Mouse (Mus musculus): ENCODE data around the gene Homer1. TPM values are rescaled to one million over a fixed set of nuclear protein-coding genes. Genes with fewer than 3 reads are reported as not detected.

Gene Homer1
- polyA plus RNA-seq, 1 experiment from 2014 or later = 5.9 TPM

GRCm38 (mm10) chr13:93306545-93306944 lies 7.1 kb downstream of the Homer1 start:
- Histone ChIP-seq H3K36me3 (no peaks in the 10 kb centered on the region), H3K9me3 (no peaks in the 10 kb centered on the region), H3K4me1 (peaks cover 37% of the 10 kb centered on the region), H3K4me2 (replicated peaks) (peak overlapping the region; percentile 75), H3K27ac (no peak overlapping the region), H3K27me3 (no peaks in the 10 kb centered on the region), H3K9ac (no peak overlapping the region), H3K4me3 (peak overlapping the region; percentile 82; the same call in 1 of the 2 replicates)
- no peak for ATAC-seq (ENCODE audit: low FRiP score, low read depth)
- 56% methylated on average over 3 of the region's 3 CpGs for WGBS

GRCm38 (mm10) chr13:93307700-93308099 lies 8.3 kb downstream of the Homer1 start:
- ATAC-seq (ENCODE audit: low FRiP score, low read depth) = no peak
- H3K4me3 ChIP-seq = peak overlapping the region; percentile 15
- no peak overlapping the region for H3K27ac ChIP-seq
- peaks cover 35% of the 10 kb centered on the region for H3K4me1 ChIP-seq
- 4% methylated on average over 7 of the region's 7 CpGs for WGBS
- peak overlapping the region; percentile 49 for H3K4me2 ChIP-seq (replicated peaks)
- H3K36me3 ChIP-seq = no peaks in the 10 kb centered on the region
- no peaks in the 10 kb centered on the region for H3K27me3 ChIP-seq
- no peaks in the 10 kb centered on the region for H3K9me3 ChIP-seq
- H3K9ac ChIP-seq = no peak overlapping the region

GRCm38 (mm10) chr13:93309295-93309694 lies 9.9 kb downstream of the Homer1 start:
- no peaks in the 10 kb centered on the region for H3K36me3 ChIP-seq
- H3K9ac ChIP-seq = no peak overlapping the region
- no peaks in the 10 kb centered on the region for H3K9me3 ChIP-seq
- no peak for ATAC-seq (ENCODE audit: low FRiP score, low read depth)
- no peak overlapping the region for H3K4me2 ChIP-seq (replicated peaks)
- H3K27ac ChIP-seq = no peak overlapping the region
- H3K4me1 ChIP-seq = peaks cover 33% of the 10 kb centered on the region
- H3K27me3 ChIP-seq = no peaks in the 10 kb centered on the region
- H3K4me3 ChIP-seq = no peak overlapping the region
- WGBS = 45% methylated on average over 1 of the region's 1 CpGs

- no peak for ATAC-seq (ENCODE audit: low FRiP score, low read depth)
- Histone ChIP-seq H3K4me2 (replicated peaks) (no peak overlapping the region), H3K27ac (no peak overlapping the region), H3K27me3 (no peaks in the 10 kb centered on the region), H3K9me3 (no peaks in the 10 kb centered on the region), H3K4me1 (peaks cover 15% of the 10 kb centered on the region), H3K36me3 (no peaks in the 10 kb centered on the region), H3K4me3 (no peak overlapping the region), H3K9ac (no peak overlapping the region)
Observed at GRCm38 (mm10) chr13:93312518-93312917, 13.1 kb downstream of the Homer1 start.

GRCm38 (mm10) chr13:93314322-93314721 lies 14.9 kb downstream of the Homer1 start:
- Histone ChIP-seq H3K4me3 (no peak overlapping the region), H3K4me1 (peaks cover 3% of the 10 kb centered on the region; the same call in 1 of the 2 replicates), H3K27ac (no peak overlapping the region), H3K9ac (no peak overlapping the region), H3K9me3 (no peaks in the 10 kb centered on the region), H3K36me3 (no peaks in the 10 kb centered on the region), H3K4me2 (replicated peaks) (no peak overlapping the region), H3K27me3 (no peaks in the 10 kb centered on the region)
- no peak for ATAC-seq (ENCODE audit: low FRiP score, low read depth)
- 88% methylated on average over 4 of the region's 4 CpGs for WGBS

GRCm38 (mm10) chr13:93320089-93320488 lies 20.7 kb downstream of the Homer1 start:
- no peaks in the 10 kb centered on the region for H3K9me3 ChIP-seq
- H3K4me2 ChIP-seq (replicated peaks) = no peak overlapping the region
- H3K4me3 ChIP-seq = no peak overlapping the region
- no peak for ATAC-seq (ENCODE audit: low FRiP score, low read depth)
- no peaks in the 10 kb centered on the region for H3K36me3 ChIP-seq
- WGBS = 92% methylated on average over 5 of the region's 5 CpGs
- H3K27ac ChIP-seq = no peak overlapping the region
- no peak overlapping the region for H3K9ac ChIP-seq
- H3K4me1 ChIP-seq = no peaks in the 10 kb centered on the region
- H3K27me3 ChIP-seq = no peaks in the 10 kb centered on the region

- 69% methylated on average over 3 of the region's 3 CpGs for WGBS
- Histone ChIP-seq H3K4me1 (no peaks in the 10 kb centered on the region), H3K4me2 (replicated peaks) (no peak overlapping the region), H3K36me3 (no peaks in the 10 kb centered on the region), H3K4me3 (no peak overlapping the region), H3K9ac (no peak overlapping the region), H3K27ac (no peak overlapping the region), H3K9me3 (no peaks in the 10 kb centered on the region), H3K27me3 (no peaks in the 10 kb centered on the region)
- no peak for ATAC-seq (ENCODE audit: low FRiP score, low read depth)
Observed at GRCm38 (mm10) chr13:93326326-93326725, 26.9 kb downstream of the Homer1 start.

GRCm38 (mm10) chr13:93331721-93332120 lies 32.3 kb downstream of the Homer1 start:
- no peak overlapping the region for H3K27ac ChIP-seq
- H3K9me3 ChIP-seq = no peaks in the 10 kb centered on the region
- H3K36me3 ChIP-seq = no peaks in the 10 kb centered on the region
- no peak overlapping the region for H3K9ac ChIP-seq
- H3K27me3 ChIP-seq = no peaks in the 10 kb centered on the region
- no peak overlapping the region for H3K4me2 ChIP-seq (replicated peaks)
- ATAC-seq (ENCODE audit: low FRiP score, low read depth) = no peak
- H3K4me3 ChIP-seq = no peak overlapping the region
- 90% methylated on average over 2 of the region's 2 CpGs for WGBS
- no peaks in the 10 kb centered on the region for H3K4me1 ChIP-seq

- H3K27ac ChIP-seq = no peak overlapping the region
- H3K9ac ChIP-seq = no peak overlapping the region
- H3K27me3 ChIP-seq = no peaks in the 10 kb centered on the region
- no peak overlapping the region for H3K4me3 ChIP-seq
- ATAC-seq (ENCODE audit: low FRiP score, low read depth) = no peak
- 88% methylated on average over 13 of the region's 13 CpGs for WGBS
- H3K9me3 ChIP-seq = no peaks in the 10 kb centered on the region
- H3K4me2 ChIP-seq (replicated peaks) = no peak overlapping the region
- H3K36me3 ChIP-seq = no peaks in the 10 kb centered on the region
- no peaks in the 10 kb centered on the region for H3K4me1 ChIP-seq
Observed at GRCm38 (mm10) chr13:93332491-93332890, 33.1 kb downstream of the Homer1 start.

- no peaks in the 10 kb centered on the region for H3K36me3 ChIP-seq
- ATAC-seq (ENCODE audit: low FRiP score, low read depth) = no peak
- H3K4me3 ChIP-seq = no peak overlapping the region
- no peak overlapping the region for H3K27ac ChIP-seq
- peaks cover 9% of the 10 kb centered on the region for H3K4me1 ChIP-seq
- 65% methylated on average over 3 of the region's 3 CpGs for WGBS
- H3K27me3 ChIP-seq = no peaks in the 10 kb centered on the region
- H3K4me2 ChIP-seq (replicated peaks) = no peak overlapping the region
- H3K9me3 ChIP-seq = no peaks in the 10 kb centered on the region
- no peak overlapping the region for H3K9ac ChIP-seq
Observed at GRCm38 (mm10) chr13:93335337-93335736, 35.9 kb downstream of the Homer1 start.

- peaks cover 6% of the 10 kb centered on the region; the same call in 1 of the 2 replicates for H3K36me3 ChIP-seq
- no peaks in the 10 kb centered on the region for H3K9me3 ChIP-seq
- no peak overlapping the region for H3K9ac ChIP-seq
- H3K27me3 ChIP-seq = no peaks in the 10 kb centered on the region
- no peak overlapping the region for H3K4me3 ChIP-seq
- 0 out of 2 replicates have a peak, but pooled peaks have one; percentile 59 for ATAC-seq (ENCODE audit: low FRiP score, low read depth)
- no peak overlapping the region for H3K4me2 ChIP-seq (replicated peaks)
- 15% methylated on average over 5 of the region's 5 CpGs for WGBS
- no peak overlapping the region for H3K27ac ChIP-seq
- H3K4me1 ChIP-seq = peaks cover 9% of the 10 kb centered on the region
Observed at GRCm38 (mm10) chr13:93338394-93338793, 39.0 kb downstream of the Homer1 start.

GRCm38 (mm10) chr13:93340555-93341278 lies 41.3 kb downstream of the Homer1 start:
- peaks cover 9% of the 10 kb centered on the region for H3K4me1 ChIP-seq
- no peaks in the 10 kb centered on the region for H3K9me3 ChIP-seq
- no peak overlapping the region for H3K27ac ChIP-seq
- H3K36me3 ChIP-seq = peaks cover 6% of the 10 kb centered on the region; the same call in 1 of the 2 replicates
- H3K9ac ChIP-seq = no peak overlapping the region
- no peak overlapping the region for H3K4me3 ChIP-seq
- WGBS = 80% methylated on average over 3 of the region's 3 CpGs
- H3K4me2 ChIP-seq (replicated peaks) = no peak overlapping the region
- no peaks in the 10 kb centered on the region for H3K27me3 ChIP-seq
- ATAC-seq (ENCODE audit: low FRiP score, low read depth) = no peak

- no peak overlapping the region for H3K9ac ChIP-seq
- H3K9me3 ChIP-seq = no peaks in the 10 kb centered on the region
- peaks cover 6% of the 10 kb centered on the region; the same call in 1 of the 2 replicates for H3K36me3 ChIP-seq
- H3K4me3 ChIP-seq = no peak overlapping the region
- peaks cover 9% of the 10 kb centered on the region for H3K4me1 ChIP-seq
- ATAC-seq (ENCODE audit: low FRiP score, low read depth) = no peak
- 60% methylated on average over 5 of the region's 5 CpGs for WGBS
- no peaks in the 10 kb centered on the region for H3K27me3 ChIP-seq
- no peak overlapping the region for H3K27ac ChIP-seq
- no peak overlapping the region for H3K4me2 ChIP-seq (replicated peaks)
Observed at GRCm38 (mm10) chr13:93342641-93343040, 43.2 kb downstream of the Homer1 start.

Measured in limb, embryonic 13.5 days (tissue).